ENCODE assay signal across 11 mouse cellular contexts in genomic region chr11:53889091-53889645, GRCm38 (mm10). TPM values are rescaled to one million over a fixed set of nuclear protein-coding genes. Genes with fewer than 3 reads are reported as not detected.
A peak's percentile ranks its signal among the peaks of the same experiment; 100 is the strongest.
DNase-seq lines count a peak whose midpoint lies in the region; ATAC-seq and TF ChIP-seq lines count a peak whose summit lies in the region.
"Had no signal": no experiment of that assay in that cellular context is flagged by ENCODE, and none has a peak within 500 bp of the region (broad histone marks: within the 10 kb centered on the region; RNA-seq: fewer than 3 reads in every experiment).

No protein-coding gene starts in this region.

- H3K4me3 ChIP-seq in liver, embryonic 11.5 days (ENCODE audit: low read depth, low read length): no peak overlapping the region
- no peak overlapping the region for H3K4me3 ChIP-seq in heart, embryonic 15.5 days
- H3K4me3 ChIP-seq in liver, postnatal 0 days (ENCODE audit: low read depth, low read length): no peak overlapping the region
- H3K4me3 ChIP-seq: megakaryocyte, embryonic 14.5 days had no signal

- TF ChIP-seq EP300 in liver, postnatal 0 days (IDR thresholded peaks at IDR 0.05; ENCODE audit: low read depth): no peak

- DNase-seq in embryo, embryonic 10.5 days (ENCODE audit: low spot score): peak; percentile 35
- DNase-seq in embryo, embryonic 9.5 days (ENCODE audit: extremely low spot score): no peak
- DNase-seq in liver, embryonic 11.5 days (ENCODE audit: low spot score): no peak
- no peak for DNase-seq in liver
- no peak for DNase-seq in liver, postnatal 0 days
- no peak for DNase-seq in urinary bladder, postnatal 4 days (ENCODE audit: low spot score in 2 of 2)
- no peak for DNase-seq in ovary, postnatal 36 days (ENCODE audit: low spot score)
- DNase-seq: spleen, adult 18-20 months had no signal

- H3K36me3 ChIP-seq in liver, embryonic 11.5 days (ENCODE audit: control insufficient read depth, insufficient read depth, low read length): no peaks in the 10 kb centered on the region
- no peaks in the 10 kb centered on the region for H3K36me3 ChIP-seq in heart, embryonic 15.5 days
- H3K36me3 ChIP-seq in liver, postnatal 0 days (replicated peaks; ENCODE audit: insufficient read depth, low read length): no peaks in the 10 kb centered on the region

- H3K27me3 ChIP-seq in liver, embryonic 11.5 days (replicated peaks; ENCODE audit: control insufficient read depth, insufficient read depth, low read length): no peaks in the 10 kb centered on the region
- H3K27me3 ChIP-seq in heart, embryonic 15.5 days: no peaks in the 10 kb centered on the region
- no peaks in the 10 kb centered on the region for H3K27me3 ChIP-seq in liver, postnatal 0 days (ENCODE audit: insufficient read depth, low read length)
- H3K27me3 ChIP-seq: megakaryocyte, embryonic 14.5 days had no signal

- 58% methylated on average over 4 of the region's 4 CpGs for WGBS in liver, embryonic 11.5 days
- WGBS in heart, embryonic 15.5 days: 39% methylated on average over 4 of the region's 4 CpGs
- WGBS in liver, postnatal 0 days (ENCODE audit: insufficient replicate concordance): 51% methylated on average over 4 of the region's 4 CpGs

- no peak overlapping the region for H3K27ac ChIP-seq in liver, embryonic 11.5 days (ENCODE audit: low read depth, low read length)
- H3K27ac ChIP-seq in heart, embryonic 15.5 days: no peak overlapping the region
- H3K27ac ChIP-seq in liver, postnatal 0 days (ENCODE audit: low read depth): peak overlapping the region; percentile 34; the same call in 1 of the 2 replicates

- ATAC-seq in liver, embryonic 11.5 days (replicated peaks; ENCODE audit: low FRiP score): no peak
- ATAC-seq in heart, embryonic 15.5 days (replicated peaks; ENCODE audit: insufficient number of reproducible peaks, insufficient read depth, low FRiP score, low read depth): no peak
- ATAC-seq in liver, postnatal 0 days: no peak

- TF ChIP-seq CTCF in liver, postnatal 0 days (IDR thresholded peaks at IDR 0.05; ENCODE audit: low read depth): no peak

- H3K4me2 ChIP-seq in liver, embryonic 11.5 days: peak overlapping the region; percentile 12; the same call in 1 of the 2 replicates
- H3K4me2 ChIP-seq in heart, embryonic 15.5 days: peak overlapping the region; percentile 21
- peak overlapping the region; percentile 35 for H3K4me2 ChIP-seq in liver, postnatal 0 days (ENCODE audit: low read depth, low read length)

- H3K9ac ChIP-seq in liver, embryonic 11.5 days (ENCODE audit: low read depth, low read length): no peak overlapping the region
- no peak overlapping the region for H3K9ac ChIP-seq in heart, embryonic 15.5 days
- H3K9ac ChIP-seq in liver, postnatal 0 days (replicated peaks): no peak overlapping the region

- no peaks in the 10 kb centered on the region for H3K9me3 ChIP-seq in liver, embryonic 11.5 days (ENCODE audit: control insufficient read depth, low read length)
- H3K9me3 ChIP-seq in heart, embryonic 15.5 days (replicated peaks): no peaks in the 10 kb centered on the region
- no peaks in the 10 kb centered on the region for H3K9me3 ChIP-seq in liver, postnatal 0 days (ENCODE audit: low read length)
- H3K9me3 ChIP-seq: megakaryocyte, embryonic 14.5 days had no signal

- H3K4me1 ChIP-seq in liver, embryonic 11.5 days (replicated peaks; ENCODE audit: control insufficient read depth, insufficient read depth, low read length): peaks cover 16% of the 10 kb centered on the region
- peaks cover 24% of the 10 kb centered on the region for H3K4me1 ChIP-seq in heart, embryonic 15.5 days (replicated peaks)
- H3K4me1 ChIP-seq in liver, postnatal 0 days (ENCODE audit: insufficient read depth): peaks cover 26% of the 10 kb centered on the region

RNA-seq across cellular contexts. Expression of gene Slc22a5, which starts 2.3 kb away (rescaled TPM):
- 4.4 and 4.8 TPM in 2 replicates for polyA plus RNA-seq in liver, embryonic 11.5 days (2014; fragmentation: Nextera tagmentation; extraction: Ambion mirVana)
- 7.3 and 8.9 TPM in 2 replicates for polyA plus RNA-seq in heart, embryonic 15.5 days (2015; fragmentation: Nextera tagmentation; extraction: Ambion mirVana)
- 6.8 and 7.2 TPM in 2 replicates for polyA plus RNA-seq in liver, postnatal 0 days (2015; fragmentation: Nextera tagmentation; extraction: Ambion mirVana)

RNA-seq across cellular contexts. Expression of gene Gm12216, which starts 30.1 kb away (rescaled TPM):
- 0.51 TPM in 1 of 2 replicates, not detected in the other for polyA plus RNA-seq in liver, embryonic 11.5 days (2014; fragmentation: Nextera tagmentation; extraction: Ambion mirVana)
- polyA plus RNA-seq in heart, embryonic 15.5 days (2015; fragmentation: Nextera tagmentation; extraction: Ambion mirVana): 0.74 and 2.5 TPM in 2 replicates
- polyA plus RNA-seq in liver, postnatal 0 days (2015; fragmentation: Nextera tagmentation; extraction: Ambion mirVana): 1.1 and 1.5 TPM in 2 replicates
- polyA plus RNA-seq: limb, embryonic 11.5 days had no signal
